Mouse (Mus musculus) lung, adult 18-20 months (tissue): ENCODE measurements around the gene Maml3.

Source experiments
- DNase-seq, 2 experiments: peaks; one replicate each; pipeline ENCODE4 v3.0.0; 2022; ENCODE audit warnings: mixed read lengths in 2 of 2

Maml3 gene

DNA sequence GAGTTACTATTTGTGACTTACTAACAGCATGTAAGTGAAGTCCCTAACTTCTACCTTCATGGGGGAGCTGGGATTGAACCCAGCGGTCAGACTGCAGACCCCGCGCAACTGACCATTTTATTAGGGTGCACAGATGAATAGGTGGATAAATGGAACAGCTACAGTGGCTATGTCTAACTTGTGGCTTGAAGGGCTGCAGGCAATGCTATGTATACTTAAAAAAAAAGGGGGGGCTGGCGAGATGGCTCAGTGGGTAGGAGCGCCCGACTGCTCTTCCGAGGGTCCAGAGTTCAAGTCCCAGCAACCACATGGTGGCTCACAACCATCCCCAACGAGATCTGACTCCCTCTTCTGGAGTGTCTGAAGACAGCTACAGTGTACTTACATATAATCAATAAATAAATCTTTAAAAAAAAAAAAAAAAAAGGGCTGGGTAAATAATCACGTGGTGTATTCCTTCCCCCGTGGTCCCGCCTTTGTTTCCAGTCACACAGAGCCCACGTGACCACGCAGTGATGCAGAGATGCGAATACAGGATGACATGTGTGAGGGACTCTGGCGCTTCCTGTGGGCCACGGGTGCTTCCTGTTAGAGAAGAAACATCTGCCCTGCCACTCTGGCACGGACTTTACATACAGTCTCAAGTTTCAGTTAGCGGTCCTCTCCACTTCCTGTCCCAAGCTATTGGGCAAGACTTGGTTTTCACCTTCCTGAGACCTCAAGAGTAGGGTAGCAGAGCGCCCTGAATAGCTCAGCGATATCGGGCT, 105.0 kb downstream of the Maml3 start:
- peak; percentile 74 to 75 for DNase-seq

DNA sequence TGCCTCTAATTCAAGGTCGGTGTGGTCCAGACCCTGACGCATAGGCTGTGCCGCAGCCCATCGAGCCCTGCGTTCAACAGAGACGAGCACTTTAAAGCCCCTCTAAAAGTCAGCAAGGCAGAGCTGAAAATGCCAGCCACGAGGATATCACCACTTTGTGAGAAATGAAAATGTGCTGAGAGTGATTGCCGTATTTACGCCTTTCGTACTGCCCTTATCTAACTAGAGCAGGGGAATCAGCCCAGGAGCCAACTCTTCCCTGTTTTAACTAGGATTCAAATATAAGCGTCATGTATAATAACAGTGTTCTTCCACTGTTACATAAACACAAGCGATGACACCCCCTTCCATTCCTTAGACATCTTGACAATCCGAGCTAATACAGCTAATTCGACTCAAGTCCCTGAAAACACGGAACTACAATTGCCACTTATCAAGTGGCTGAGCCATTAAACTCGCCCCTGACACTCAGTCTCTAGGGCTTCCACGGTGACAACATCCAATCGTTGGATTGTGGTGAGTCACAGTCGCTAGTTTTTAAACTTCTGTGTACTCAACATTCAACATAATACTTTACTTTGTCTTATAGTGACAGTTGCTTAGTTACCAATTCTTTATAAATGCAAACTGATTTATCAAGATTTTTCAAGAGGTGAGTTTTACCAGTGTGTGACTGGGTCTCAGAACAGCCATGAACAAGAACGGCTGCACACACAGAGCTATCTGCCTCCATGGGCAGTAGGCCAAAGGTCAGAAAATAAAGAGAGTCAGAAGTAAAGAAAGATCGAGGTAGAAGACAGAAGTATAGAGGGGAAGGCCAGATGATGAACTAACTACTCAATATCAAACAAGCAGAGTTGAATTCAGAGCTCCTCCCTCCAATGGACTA, 106.1 kb downstream of the Maml3 start:
- peak; percentile 23 to 57 for DNase-seq

DNA sequence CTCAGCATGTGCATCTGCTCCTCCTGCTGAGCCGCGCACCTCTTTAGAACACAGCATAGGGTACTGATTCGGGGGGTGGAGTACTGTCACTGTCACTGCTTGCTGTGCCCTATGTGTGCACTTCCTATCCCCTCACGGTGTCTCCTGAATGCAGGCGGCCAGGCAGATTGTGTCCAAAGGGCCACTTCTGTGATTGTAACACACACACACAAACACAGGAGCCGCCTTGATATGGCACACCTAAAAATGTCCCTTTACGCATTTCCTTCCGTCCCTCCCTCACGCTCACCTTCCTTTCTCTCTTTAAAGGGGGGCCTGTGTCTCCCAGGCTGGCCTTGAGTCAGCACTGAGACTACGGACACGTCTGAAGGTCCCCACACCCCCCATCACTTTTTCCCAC, 107.3 kb downstream of the Maml3 start:
- no peak for DNase-seq

DNA sequence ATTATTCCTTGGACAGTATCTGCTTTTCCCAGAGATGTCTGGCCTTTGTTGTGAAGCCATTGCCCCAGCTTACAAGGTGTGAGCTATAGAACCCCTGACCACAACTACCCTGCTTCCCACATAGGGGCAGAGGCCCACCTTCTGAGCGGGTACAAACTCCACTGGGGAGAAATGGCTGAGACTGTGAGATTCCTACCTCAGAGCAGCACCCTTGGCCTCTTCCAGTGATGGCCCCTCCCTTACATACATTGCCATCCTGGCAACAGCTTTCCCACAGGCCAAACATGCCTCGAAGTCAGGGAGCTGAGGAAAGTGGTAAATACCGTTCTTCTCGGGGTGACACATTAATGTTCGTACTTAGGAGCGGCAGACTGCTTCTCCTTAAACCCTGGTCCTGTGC, 118.4 kb downstream of the Maml3 start:
- no peak for DNase-seq

DNA sequence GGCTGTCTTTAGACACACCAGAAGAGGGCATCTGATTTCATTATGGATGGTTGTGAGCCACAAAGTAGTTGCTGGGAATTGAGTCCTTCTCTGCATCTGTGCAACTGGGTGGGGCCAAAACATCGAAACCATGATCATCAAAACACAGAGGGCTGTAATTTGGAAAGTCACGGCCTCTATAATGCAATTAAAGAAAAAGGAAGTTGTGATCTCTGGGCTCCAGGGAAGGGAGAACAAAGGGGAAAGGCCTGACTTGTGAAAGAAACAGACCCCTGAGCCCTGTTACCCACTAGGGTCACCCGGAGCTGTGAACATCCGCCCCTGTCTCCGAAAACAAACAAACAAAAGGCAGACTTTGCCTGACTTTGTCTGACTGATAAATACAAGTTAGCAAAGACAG, 123.4 kb downstream of the Maml3 start:
- no peak for DNase-seq

DNA sequence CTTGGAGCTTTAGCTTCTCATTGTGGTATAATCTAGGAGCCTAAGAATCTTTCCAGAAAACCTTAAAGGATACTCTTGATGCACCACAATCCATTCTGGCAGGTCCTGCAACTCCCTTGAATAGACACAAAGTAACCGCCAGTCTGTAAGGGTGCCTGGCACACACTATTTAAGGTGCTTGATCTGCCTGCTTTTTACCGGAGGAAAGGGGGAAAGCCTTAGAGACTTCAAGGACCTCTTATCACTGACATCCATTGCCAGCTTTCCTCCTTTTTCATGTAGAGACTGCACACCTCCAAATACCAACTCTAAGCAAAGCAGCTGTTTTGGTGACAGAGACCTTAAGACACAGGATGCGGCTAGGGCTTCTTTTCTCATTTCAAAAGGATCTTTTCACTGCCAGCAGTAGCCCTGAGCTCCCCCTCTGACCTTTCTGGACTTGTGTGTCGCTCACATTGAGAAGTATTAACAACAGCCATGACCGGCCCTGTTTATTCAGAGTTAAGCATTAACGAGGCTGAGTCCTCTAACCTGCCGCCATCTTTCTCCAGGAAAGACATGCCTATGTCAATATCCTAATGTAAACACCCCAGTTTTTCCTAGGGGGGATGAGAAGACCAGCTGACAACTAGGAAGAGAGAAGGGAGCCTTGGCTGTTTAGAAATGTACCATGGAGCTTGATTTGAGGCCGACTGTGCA, 127.1 kb downstream of the Maml3 start:
- peak in 1 of 2 experiments; percentile 39 for DNase-seq

DNA sequence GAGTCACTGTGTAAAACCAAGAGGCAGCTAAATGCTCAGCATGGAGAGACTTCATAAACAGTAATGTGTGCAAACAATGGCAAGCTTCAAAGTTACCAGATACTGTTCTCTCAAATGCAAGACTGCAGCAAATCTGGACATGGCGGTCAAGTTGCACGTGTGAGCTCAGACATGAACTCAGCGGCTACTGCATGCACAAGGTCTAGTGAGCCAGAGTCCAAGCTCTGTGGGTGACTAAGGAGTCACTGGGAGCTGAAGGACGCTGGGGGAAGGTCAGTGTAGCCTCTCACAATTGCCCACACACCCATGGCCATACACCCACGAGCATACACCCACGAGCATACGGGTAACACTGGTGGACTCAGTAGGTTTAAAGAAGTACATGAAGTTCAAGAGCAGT, 130.3 kb downstream of the Maml3 start:
- no peak for DNase-seq

DNA sequence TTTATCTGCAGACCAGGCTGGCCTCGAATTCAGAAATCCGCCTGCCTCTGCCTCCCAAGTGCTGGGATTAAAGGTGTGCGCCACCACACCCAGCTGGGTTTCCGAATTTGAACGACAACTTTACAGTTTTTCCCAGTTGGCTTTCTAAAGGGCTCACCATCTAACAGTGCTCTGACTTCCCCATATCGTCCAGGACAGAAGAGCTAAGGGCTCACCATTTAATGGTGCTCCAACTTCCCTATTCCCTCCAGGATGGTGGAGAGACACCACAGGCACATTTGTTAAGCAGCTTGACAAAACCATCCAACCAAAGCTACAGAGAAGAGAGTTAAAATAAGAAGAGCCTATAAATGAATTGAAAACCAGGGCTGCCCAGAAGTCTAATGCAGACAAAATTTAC, 130.7 kb downstream of the Maml3 start:
- no peak for DNase-seq

DNA sequence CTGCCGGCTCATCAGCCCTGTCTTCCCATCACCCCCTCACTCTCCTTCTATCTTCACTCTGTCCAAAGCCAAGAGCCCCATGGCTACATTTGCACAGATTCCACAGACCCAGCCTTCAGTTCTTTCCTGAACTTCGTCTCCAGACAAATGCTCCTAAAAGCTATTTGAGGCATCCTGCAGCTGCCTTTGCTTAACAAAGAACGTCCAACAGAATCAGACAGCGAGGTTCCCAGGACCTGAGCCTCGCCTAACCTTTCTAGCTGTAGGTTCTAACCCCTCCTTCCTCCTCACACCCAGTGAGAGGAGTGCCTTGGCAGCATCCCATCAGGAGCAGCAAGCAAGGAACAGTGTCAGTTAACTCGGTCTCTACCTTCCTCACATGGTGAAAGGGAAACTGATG, 132.3 kb downstream of the Maml3 start:
- DNase-seq, result no peak

DNA sequence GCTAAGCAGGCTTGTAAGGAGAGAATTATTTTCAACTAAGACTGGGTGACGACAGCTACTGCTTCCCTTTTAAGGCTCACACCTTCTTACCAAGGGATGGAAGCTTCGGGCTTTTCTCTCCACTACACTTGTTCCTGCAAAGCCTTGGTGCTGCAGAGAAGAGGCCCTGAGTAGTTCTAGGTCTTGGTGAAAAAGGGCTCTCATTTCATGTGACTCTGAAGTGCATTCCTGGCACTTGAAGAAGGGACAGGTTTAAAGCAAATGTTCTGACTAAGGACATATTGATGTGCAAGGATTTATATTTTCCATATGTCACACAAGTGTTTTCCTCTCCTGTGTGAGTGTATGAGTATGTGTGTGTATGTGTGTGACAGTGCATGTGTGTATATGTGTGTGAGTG, 134.4 kb downstream of the Maml3 start:
- DNase-seq, result no peak

DNA sequence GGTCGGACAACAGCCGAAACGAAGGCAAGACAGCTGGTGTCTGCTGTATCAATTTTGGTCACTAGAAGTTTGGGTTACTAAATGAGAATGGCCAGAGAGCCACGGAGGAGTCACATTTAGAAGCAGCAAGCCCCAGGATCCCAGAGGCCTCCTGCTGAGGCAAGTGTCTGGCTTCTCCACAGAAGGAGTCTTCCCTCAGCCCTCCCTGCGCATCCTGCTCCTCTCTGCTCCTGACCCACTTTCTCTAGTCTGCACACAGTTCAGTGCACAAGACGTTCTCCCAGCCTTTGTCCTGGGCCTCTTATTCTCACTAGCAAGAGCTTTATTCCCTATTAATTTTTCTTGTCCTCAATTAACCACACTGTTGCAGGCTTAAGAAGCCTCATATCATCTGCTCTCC, 135.4 kb downstream of the Maml3 start:
- no peak for DNase-seq

DNA sequence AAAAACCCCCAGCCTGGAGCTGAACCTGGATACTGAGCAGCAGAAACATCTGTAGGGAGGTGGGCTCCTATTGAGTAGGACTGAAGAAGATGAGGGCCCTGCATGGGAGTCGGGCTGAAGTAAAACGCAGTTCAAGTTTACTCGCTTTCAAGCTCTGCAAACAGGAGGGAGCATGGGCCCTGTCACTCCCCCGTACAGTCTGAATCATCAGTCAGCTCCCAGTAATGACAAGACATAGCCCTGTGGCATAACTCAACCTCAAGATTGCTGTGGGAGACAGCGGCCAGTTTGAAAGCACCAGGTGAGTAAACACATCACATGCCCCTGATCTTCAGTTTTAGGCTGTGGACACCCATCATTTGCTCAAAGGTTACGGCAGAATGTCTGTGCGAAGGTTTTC, 139.0 kb downstream of the Maml3 start:
- DNase-seq, result no peak

DNA sequence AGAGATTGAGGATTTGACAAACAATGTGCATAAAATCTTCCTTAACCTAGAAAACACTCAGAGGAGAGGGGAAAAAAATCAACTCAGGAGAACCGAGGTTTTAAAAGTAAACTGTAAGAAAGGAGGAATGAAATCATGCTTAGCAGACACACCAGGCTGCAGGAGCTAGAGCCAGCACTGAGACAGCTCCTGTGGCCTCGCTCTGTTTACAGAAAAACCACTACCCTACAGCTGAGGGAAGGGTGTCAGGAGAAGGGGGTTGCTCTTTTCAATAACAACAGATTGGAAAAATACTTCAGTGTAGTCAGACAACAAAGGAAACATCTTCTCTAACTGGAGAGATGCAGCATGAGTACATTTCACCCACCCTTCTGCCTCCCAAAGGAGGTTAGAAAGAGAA, 139.4 kb downstream of the Maml3 start:
- no peak for DNase-seq

DNA sequence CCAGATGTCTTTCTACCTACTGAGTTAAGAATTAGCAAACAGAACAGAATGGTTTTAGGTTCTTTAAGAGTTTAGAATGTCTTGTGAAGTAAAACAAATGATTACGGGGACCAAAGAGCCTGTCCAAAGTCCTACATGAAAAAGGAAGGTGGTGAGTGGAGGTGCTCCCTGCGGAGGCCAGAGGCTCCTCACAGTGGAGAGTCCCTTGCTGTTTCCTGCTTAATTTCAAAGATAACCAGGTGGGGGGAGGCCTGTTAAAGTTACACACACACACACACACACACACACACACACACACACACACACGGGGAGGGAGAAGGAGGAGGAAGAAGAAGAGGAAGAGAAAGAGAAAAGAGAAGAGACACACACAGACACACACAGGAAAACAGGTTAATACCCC, 139.9 kb downstream of the Maml3 start:
- DNase-seq, result no peak

DNA sequence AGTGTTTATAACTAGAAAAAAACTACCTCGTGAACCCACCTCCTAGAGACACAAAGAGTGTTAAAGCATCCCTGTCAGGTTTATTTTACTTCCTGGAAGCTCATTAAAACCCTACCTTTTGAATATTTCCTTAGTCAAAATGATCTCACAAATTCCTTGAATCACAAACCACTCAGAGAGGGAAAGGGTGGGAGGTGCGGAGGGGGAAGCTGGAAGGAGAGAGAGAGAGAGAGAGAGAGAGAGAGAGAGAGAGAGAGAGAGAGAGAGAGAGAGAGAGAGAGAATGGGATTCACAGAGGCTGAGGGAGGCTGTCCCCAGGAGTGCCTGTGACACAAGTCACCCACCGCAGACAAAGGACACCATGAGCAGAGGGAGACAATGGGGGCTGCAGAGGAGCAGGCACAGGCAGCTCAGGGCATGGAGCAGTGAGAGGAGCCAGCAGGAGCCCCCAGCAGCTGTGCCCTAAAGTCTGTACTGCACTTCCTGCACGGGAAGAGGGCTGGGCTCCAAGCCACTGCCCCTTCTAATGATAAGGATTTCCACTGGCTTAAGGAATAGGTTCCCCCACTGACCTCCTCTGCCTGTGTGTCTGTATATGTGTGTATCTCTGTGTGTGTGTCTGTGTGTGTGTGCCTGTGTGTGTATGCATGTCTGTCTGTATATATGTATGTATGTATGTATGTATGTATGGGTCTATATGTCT, 140.8 kb downstream of the Maml3 start:
- no peak for DNase-seq

DNA sequence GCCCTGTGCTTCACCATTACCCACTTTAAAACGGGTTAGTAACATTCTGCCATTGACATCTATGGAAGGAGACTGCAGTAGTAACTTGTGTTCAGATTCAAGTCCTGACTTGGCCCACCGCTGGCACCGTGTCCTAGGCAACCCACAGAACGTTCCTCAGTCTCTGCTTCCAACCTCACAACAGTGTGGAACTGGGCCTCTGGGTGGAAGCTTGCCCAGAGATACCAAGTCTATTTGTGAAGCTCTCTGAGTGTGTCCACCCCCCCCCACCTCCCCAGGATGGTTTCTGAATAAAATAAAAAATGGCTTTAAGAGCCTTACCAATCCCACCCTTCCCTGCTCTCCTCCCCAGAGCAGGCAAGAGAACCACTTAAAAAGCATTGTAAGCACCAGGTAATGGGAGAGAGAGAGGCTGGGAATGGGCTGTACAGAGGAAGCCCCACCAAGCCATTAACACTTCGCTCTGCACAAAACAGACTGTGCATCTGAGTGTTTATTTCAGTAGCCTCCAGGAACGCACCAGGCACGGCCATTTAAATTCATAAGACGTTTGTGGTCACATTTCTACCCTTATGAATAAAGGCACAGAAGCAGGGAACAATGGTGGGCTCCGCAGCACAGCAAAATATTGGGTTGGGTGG, 141.6 kb downstream of the Maml3 start:
- DNase-seq, result no peak

DNA sequence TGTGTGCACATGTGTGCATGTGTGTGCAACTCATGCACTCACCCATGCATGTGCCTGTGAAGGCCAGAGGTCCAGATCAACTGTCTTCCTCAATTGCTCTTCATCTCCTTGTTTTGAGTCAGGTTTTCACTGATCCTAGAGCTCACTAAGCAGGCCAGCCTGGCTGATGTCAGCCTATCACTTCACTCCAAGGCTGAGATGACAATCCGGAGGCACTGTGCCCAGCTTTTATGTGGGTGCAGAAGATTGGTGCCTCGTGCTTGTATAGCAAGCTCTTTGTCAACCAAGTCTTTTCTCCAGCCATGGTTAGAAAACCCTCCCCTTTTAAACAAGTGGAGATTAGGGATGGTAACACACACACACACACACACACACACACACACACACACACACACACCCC, 146.1 kb downstream of the Maml3 start:
- DNase-seq, result no peak

DNA sequence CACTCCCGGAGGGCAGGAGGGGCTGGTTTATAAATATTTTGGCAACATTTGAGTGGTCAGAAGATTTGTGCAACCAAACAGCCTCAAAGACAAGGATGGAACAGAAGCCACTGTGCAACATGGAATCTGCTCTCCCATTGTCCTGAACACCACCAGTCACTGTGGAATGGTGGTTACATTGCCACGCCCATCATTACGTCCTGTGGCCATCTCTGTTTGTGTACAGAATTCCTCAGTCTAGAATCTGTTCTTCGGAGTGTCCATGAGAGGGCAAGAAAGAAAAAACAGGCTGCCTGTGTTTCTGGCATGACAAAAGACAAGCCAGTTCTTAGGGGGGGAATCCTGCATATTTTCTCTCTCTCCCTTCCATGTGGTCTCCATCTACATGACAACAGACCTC, 150.4 kb downstream of the Maml3 start:
- DNase-seq, result no peak

DNA sequence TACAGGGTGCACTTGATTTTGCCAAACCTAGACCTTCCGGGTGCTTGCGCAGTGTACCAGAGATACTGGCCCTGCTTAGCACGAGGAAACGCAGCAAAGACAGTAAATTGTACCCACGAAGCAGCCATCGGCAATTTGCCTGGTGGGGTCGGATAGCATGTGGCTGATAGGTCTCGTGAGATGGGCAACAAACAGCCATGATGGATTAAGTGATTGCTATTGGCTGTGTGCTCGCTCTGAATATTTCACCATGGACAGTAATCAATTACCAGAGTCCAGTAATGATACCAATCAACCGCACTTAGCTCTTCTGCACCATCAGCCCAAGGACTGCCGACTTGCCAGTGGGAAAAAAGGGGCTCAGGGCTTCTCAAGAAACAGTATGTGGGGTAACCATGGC, 150.9 kb downstream of the Maml3 start:
- DNase-seq, result no peak

DNA sequence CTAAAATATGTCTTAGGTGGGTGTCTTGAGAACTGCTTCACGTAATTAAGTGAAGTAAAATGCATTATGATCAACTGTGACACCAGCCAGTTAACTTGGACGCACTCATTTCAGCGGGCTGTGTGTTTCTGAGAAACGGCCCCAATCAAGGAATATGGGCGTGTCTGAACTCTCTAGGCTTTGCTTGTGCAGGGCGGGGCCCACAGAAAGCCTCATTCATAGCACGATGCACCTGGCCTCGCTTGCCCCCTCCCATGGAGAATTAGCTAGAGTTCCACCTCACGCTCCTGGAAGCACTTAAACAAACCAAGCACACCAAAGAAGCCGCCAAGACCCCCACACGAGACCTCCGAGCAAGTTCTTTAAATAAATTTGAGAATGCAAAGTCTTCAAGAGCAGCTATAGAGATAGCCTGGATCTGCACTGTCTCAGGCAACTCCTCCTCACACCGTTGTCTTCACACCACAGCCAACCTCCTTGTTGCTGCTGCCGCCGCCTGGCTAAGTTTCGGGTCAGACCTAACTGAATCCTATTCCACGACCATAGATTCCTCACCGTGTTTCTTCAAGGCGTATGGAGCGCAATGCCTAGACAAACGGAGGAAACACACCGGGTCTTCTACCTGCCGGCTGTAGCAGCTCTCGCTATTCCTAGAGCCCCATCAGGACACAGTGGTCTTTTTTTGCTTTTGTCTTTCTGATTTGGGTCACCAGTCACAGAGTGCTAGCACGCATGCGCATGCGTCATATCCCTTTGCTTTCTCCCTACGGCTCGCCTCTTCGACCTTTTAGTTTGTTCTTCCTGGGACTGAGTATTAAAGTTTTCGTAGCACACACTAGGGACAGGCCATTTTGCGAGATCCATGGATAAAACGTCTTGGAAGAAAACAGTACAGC, 151.9 kb downstream of the Maml3 start:
- DNase-seq, result no peak

DNA sequence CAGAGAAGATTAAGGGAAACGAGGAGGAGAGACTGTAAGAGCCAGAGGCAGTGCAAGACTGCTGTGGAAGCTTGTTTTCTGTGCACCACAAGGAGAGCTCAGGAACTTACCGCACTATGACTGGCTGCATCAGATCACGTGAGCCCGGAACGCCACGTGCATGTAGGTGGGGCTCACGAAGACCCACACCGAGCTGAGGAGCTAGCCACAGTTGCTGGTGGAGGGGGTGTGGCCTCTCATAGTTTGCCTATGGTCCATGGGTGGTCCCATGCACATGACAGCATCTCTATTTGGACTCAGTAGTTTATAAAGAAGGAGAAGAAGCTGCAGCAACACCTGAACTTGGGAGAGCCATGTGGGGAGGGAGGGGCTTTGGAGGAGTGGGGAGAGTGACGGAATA, 152.6 kb downstream of the Maml3 start:
- DNase-seq, result no peak
